Mouse (Mus musculus) limb, embryonic 13.5 days (tissue): ENCODE data around the gene Gm12845. TPM values are rescaled to one million over a fixed set of nuclear protein-coding genes. Genes with fewer than 3 reads are reported as not detected.

Experiments used
- ATAC-seq: fragments of 200-750 bp; cut with Nextera tagmentation; 2 replicates; pipeline ENCODE4 v1.8.0; 2017; ENCODE audit warnings: low read depth, moderate number of reproducible peaks, moderate TSS enrichment; ENCODE audit not compliant: low FRiP score
- H3K27ac ChIP-seq: fragments of 300-500 bp; sonication (generic); 2 replicates; pipeline ENCODE4 v1.5.1; 2015; ENCODE audit warnings: inconsistent platforms, mild to moderate bottlenecking, moderate library complexity
- H3K27me3 ChIP-seq: fragments of 300-500 bp; sonication (generic); 2 replicates; pipeline ENCODE4 v1.6.1; 2015; ENCODE audit warnings: mild to moderate bottlenecking, inconsistent platforms
- H3K36me3 ChIP-seq: fragments of 300-500 bp; sonication (generic); 2 replicates; pipeline ENCODE4 v1.6.1; 2015; ENCODE audit warnings: inconsistent platforms, mild to moderate bottlenecking, moderate library complexity
- H3K4me1 ChIP-seq: fragments of 300-500 bp; sonication (generic); 2 replicates; pipeline ENCODE4 v1.6.1; 2015; ENCODE audit warnings: inconsistent platforms
- H3K4me2 ChIP-seq: fragments of 300-500 bp; sonication (generic); replicated peaks from 2 replicates; pipeline ENCODE4 v1.6.1; 2015; ENCODE audit warnings: inconsistent platforms, mild to moderate bottlenecking, moderate library complexity
- H3K4me3 ChIP-seq: fragments of 300-500 bp; sonication (generic); 2 replicates; pipeline ENCODE4 v1.5.1; 2015; ENCODE audit warnings: moderate library complexity, mild to moderate bottlenecking, inconsistent platforms
- H3K9ac ChIP-seq: fragments of 300-500 bp; sonication (generic); 2 replicates; pipeline ENCODE4 v1.6.1; 2015; ENCODE audit warnings: mild to moderate bottlenecking, inconsistent platforms
- H3K9me3 ChIP-seq: fragments of 300-500 bp; sonication (generic); 2 replicates; pipeline ENCODE4 v1.6.1; 2016; ENCODE audit warnings: inconsistent platforms
- WGBS: fragments of 180-500 bp; shearing (Covaris S2); methylation state at CpG from one replicate; pipeline ENCODE4 v1.1.7; 2015; 5-methylcytosine and 5-hydroxymethylcytosine counted together
- polyA plus RNA-seq: library from polyadenylated mRNA; unstranded; fragments of >200 nt; fragmentation: Nextera tagmentation; extraction: Ambion mirVana; gene quantifications from 2 replicates; pipeline ENCODE4 v1.2.1, GENCODE M21; 2015

The Gm12845 gene
- not detected in 2 replicates for polyA plus RNA-seq

DNA sequence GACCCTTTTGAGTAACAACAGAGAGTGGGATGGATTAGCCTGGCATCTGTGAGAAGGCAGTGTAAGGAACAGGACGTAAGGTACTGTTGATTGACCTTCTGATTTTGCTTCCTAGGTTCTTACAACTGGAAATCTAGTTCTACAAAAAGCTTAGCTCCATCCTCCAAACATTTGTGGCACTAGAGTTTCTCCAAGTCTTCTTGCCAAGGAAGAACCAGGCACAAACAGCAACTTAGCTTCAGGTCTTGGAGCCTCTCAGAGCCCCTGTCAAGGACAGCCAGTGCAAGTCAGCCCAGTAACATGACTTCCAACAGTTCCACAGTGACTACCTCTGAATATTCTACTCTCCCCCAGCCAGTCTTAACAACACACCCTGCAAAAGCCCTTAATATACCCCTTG is at the start of gene Gm12845:
Gene Gm12845, plus strand, starts transcription at position 301 of the 400 bp plus-strand sequence.
- Histone ChIP-seq H3K9me3 (no peaks in the 10 kb centered on the region), H3K27me3 (no peaks in the 10 kb centered on the region), H3K4me2 (no peak within 1 kb of the TSS), H3K9ac (no peak within 1 kb of the TSS), H3K27ac (no peak within 1 kb of the TSS), H3K4me3 (no peak within 1 kb of the TSS), H3K4me1 (no peaks in the 10 kb centered on the region), H3K36me3 (no peaks in the 10 kb centered on the region)
- ATAC-seq = no peak
- 77% methylated on average over 1 of the region's 1 CpGs for WGBS

GRCm38 (mm10) chr4:117676903-117677302 is 47.3 kb upstream of the Gm12845 start:
- Histone ChIP-seq H3K9ac (no peak overlapping the region), H3K4me2 (no peak overlapping the region), H3K27ac (no peak overlapping the region), H3K4me1 (peaks cover 9% of the 10 kb centered on the region), H3K36me3 (peaks cover 86% of the 10 kb centered on the region), H3K4me3 (no peak overlapping the region), H3K9me3 (no peaks in the 10 kb centered on the region), H3K27me3 (no peaks in the 10 kb centered on the region)
- peak; percentile 18; the same call in 1 of the 2 replicates for ATAC-seq
- 20% methylated on average over 3 of the region's 3 CpGs for WGBS

DNA sequence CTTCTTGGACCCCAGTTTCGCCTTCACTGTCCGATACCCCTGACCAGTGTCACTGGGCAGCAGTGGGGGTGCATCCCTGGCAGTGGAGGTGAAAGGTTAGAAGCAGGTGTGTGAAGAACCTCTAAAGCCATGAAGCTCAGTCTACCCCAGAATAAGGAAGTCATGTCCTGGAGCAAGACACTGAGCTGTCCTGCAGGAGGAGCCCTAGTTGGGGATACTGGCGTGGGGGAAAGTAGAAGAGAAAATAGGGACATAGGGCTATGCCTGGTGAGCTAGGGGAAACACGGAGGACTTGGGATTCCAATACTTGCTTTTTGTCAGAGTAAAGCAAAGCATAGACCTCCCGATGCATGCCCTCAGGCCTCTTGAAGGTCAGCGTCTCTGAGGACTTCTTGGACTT is 43.2 kb upstream of the Gm12845 start:
- H3K4me3 ChIP-seq = peak overlapping the region; percentile 73
- 0 out of 2 replicates have a peak, but pooled peaks cover 4% of the 10 kb centered on the region for H3K27me3 ChIP-seq
- peaks cover 9% of the 10 kb centered on the region for H3K4me1 ChIP-seq
- ATAC-seq = no peak
- H3K9ac ChIP-seq = peak overlapping the region; percentile 81; the same call in 1 of the 2 replicates
- no peak overlapping the region for H3K27ac ChIP-seq
- no peaks in the 10 kb centered on the region for H3K9me3 ChIP-seq
- H3K4me2 ChIP-seq = peak overlapping the region; percentile 86
- WGBS = 84% methylated on average over 6 of the region's 6 CpGs
- peaks cover 47% of the 10 kb centered on the region for H3K36me3 ChIP-seq

DNA sequence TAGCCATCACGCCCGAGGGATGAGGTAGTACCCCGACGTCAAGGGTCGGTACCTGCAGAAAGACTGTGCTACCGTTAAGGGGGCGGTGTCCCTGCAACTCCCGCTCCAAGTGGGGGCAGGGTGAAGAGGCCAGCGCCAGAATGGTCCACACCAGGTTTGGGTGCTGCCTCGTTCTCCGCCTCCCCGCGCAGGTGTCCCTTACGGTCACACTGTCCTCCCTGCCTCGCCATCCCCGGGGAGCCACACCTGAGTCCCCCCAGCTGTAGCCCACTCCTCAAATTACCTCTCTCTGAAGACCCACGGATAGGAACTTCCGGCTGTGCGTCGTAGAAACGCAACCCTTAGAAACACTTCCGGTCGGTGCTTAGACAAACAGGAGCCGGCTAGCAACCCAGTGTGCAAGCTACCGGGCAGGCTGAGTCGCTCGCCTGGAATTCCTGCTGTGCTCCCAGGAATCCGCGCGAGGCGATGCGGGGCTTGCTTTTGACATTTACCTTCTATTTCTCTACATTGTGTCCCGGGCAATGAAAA is 42.2 kb upstream of the Gm12845 start, which contains the start of gene Dmap1:
Gene Dmap1, minus strand, starts transcription at position 343 of the 531 bp plus-strand sequence.
- H3K4me3 ChIP-seq = peak within 1 kb of the TSS; percentile 73
- ATAC-seq = peak; percentile 88
- H3K9me3 ChIP-seq = no peaks in the 10 kb centered on the region
- H3K4me2 ChIP-seq = peak within 1 kb of the TSS; percentile 86
- peaks cover 9% of the 10 kb centered on the region for H3K4me1 ChIP-seq
- H3K27me3 ChIP-seq = 0 out of 2 replicates have a peak, but pooled peaks cover 4% of the 10 kb centered on the region
- under 1% methylated on average over 33 of the region's 33 CpGs for WGBS
- H3K36me3 ChIP-seq = peaks cover 38% of the 10 kb centered on the region
- H3K9ac ChIP-seq = peak within 1 kb of the TSS; percentile 81
- no peak within 1 kb of the TSS for H3K27ac ChIP-seq

DNA sequence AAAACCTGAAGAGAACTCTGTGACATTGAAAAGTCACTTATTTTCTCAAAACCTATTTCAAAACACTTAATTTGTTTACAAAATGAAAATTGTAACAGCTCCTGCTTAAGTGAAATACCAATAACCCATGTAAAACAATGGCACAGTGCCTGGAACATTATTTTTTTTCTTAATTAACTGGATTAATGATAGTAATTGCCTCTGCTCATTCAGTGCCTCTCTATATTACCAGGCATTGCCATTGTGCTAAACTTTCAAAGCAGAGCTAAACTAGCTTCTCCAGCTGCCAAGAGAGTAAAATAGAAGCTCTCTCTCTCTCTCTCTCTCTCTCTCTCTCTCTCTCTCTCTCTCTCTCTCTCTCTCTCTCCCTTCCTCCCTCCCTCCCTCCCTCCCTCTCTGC is 41.7 kb upstream of the Gm12845 start:
- Histone ChIP-seq H3K27me3 (0 out of 2 replicates have a peak, but pooled peaks cover 4% of the 10 kb centered on the region), H3K4me1 (peaks cover 9% of the 10 kb centered on the region), H3K4me2 (peak overlapping the region; percentile 86), H3K9me3 (no peaks in the 10 kb centered on the region), H3K9ac (peak overlapping the region; percentile 35), H3K27ac (no peak overlapping the region), H3K36me3 (peaks cover 35% of the 10 kb centered on the region), H3K4me3 (peak overlapping the region; percentile 73)
- ATAC-seq = no peak

- Histone ChIP-seq H3K36me3 (peaks cover 27% of the 10 kb centered on the region), H3K27ac (no peak overlapping the region), H3K9me3 (no peaks in the 10 kb centered on the region), H3K4me3 (no peak overlapping the region), H3K4me2 (0 out of 2 replicates have a peak overlapping the region, but pooled peaks have one; percentile 86), H3K4me1 (peaks cover 9% of the 10 kb centered on the region), H3K9ac (no peak overlapping the region), H3K27me3 (0 out of 2 replicates have a peak, but pooled peaks cover 4% of the 10 kb centered on the region)
- no peak for ATAC-seq
- 83% methylated on average over 6 of the region's 6 CpGs for WGBS
These were observed 41.0 kb upstream of the Gm12845 start for GRCm38 (mm10) chr4:117683048-117683768.

- 87% methylated on average over 4 of the region's 4 CpGs for WGBS
- peaks cover 3% of the 10 kb centered on the region for H3K4me1 ChIP-seq
- H3K4me3 ChIP-seq = no peak overlapping the region
- H3K36me3 ChIP-seq = no peaks in the 10 kb centered on the region
- no peaks in the 10 kb centered on the region for H3K9me3 ChIP-seq
- H3K27me3 ChIP-seq = 0 out of 2 replicates have a peak, but pooled peaks cover 4% of the 10 kb centered on the region
- H3K4me2 ChIP-seq = no peak overlapping the region
- no peak overlapping the region for H3K9ac ChIP-seq
- no peak for ATAC-seq
- no peak overlapping the region for H3K27ac ChIP-seq
These were observed 37.9 kb upstream of the Gm12845 start for GRCm38 (mm10) chr4:117686354-117686753.

DNA sequence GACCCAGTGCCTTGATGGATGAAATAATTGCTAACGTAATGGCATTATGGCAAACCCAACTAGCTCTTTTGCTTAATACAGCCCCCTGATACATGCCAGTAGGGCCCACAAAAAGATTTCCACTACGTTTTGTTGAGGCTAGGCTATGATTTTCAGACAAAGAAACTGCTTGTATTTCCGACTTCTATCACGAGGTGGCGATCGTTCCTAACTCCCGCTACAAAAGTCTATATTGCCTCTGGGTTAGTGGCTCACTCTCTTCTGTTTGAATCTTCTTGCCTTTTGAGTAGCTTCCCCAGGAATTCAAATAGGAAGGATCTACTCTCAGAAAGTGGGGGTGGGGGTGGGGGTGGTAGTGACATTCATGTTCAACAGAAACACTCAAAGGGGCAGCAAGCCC is 18.9 kb upstream of the Gm12845 start:
- WGBS = 4% methylated on average over 7 of the region's 7 CpGs
- Histone ChIP-seq H3K9ac (no peak overlapping the region), H3K36me3 (no peaks in the 10 kb centered on the region), H3K27me3 (no peaks in the 10 kb centered on the region), H3K4me1 (no peaks in the 10 kb centered on the region), H3K4me3 (no peak overlapping the region), H3K4me2 (no peak overlapping the region), H3K27ac (no peak overlapping the region), H3K9me3 (no peaks in the 10 kb centered on the region)
- no peak for ATAC-seq

DNA sequence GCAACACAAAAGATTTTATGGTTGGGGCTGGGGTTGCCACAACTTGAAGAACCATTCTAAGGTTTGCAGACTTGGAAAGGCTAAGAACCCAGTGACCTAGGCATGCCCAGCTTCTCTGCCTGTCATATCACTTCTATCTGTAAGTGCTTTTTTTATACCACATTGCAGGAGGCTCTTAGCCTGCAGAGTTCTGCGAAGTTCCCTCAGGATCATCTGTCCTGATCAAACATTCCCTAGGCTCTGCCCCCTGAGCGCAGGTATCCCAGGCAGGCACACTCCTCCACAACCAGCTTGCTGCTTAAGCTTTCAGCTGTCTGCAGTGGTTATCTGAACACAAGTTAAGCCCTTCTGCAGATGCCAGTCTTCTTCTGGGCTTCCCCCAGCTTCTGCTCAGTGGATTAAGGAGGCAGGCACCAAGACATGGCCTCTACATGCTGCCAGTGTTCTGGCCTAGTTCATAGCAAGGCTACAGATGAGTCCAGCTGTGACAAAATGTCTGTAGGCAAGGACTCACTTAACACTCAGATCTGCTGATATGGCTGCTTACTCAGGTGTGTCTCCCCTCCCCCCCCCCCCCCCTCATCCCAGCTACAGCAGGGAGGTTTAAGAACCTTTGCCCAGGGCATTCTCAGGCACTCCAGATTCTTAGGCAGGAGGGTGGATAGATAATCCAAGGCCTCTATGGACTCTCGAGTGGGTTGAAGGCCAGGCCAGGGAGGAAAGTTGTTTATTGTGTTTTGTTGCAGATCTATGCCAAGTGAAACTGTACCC is 15.2 kb upstream of the Gm12845 start:
- ATAC-seq = no peak
- Histone ChIP-seq H3K4me1 (no peaks in the 10 kb centered on the region), H3K4me3 (no peak overlapping the region), H3K36me3 (no peaks in the 10 kb centered on the region), H3K4me2 (no peak overlapping the region), H3K27me3 (0 out of 2 replicates have a peak, but pooled peaks cover 3% of the 10 kb centered on the region), H3K27ac (no peak overlapping the region), H3K9ac (no peak overlapping the region), H3K9me3 (no peaks in the 10 kb centered on the region)
- 88% methylated on average over 3 of the region's 3 CpGs for WGBS

DNA sequence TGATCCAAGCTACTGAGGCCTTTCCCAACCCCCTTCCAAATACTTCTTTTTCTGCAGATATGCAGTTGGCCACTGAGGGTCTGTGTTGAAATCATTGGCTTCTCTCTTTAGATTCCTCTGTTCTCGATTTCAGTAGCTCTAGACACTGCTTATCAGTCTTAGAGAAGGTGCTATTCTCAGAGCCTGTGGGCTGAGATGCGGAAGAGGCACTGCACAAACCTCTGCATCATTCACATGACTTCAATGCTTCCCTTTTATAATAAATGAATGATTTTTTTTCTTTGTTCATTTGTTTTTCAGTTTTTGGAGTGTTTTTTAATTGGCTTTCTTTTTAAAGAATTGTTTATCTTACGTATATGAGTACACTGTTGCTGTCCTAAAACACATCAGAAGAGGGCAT is 11.9 kb upstream of the Gm12845 start:
- H3K4me1 ChIP-seq = no peaks in the 10 kb centered on the region
- no peaks in the 10 kb centered on the region for H3K36me3 ChIP-seq
- no peaks in the 10 kb centered on the region for H3K9me3 ChIP-seq
- 86% methylated on average over 3 of the region's 3 CpGs for WGBS
- no peak overlapping the region for H3K27ac ChIP-seq
- H3K27me3 ChIP-seq = 0 out of 2 replicates have a peak, but pooled peaks cover 3% of the 10 kb centered on the region
- no peak overlapping the region for H3K4me3 ChIP-seq
- no peak for ATAC-seq
- H3K4me2 ChIP-seq = no peak overlapping the region
- H3K9ac ChIP-seq = no peak overlapping the region

DNA sequence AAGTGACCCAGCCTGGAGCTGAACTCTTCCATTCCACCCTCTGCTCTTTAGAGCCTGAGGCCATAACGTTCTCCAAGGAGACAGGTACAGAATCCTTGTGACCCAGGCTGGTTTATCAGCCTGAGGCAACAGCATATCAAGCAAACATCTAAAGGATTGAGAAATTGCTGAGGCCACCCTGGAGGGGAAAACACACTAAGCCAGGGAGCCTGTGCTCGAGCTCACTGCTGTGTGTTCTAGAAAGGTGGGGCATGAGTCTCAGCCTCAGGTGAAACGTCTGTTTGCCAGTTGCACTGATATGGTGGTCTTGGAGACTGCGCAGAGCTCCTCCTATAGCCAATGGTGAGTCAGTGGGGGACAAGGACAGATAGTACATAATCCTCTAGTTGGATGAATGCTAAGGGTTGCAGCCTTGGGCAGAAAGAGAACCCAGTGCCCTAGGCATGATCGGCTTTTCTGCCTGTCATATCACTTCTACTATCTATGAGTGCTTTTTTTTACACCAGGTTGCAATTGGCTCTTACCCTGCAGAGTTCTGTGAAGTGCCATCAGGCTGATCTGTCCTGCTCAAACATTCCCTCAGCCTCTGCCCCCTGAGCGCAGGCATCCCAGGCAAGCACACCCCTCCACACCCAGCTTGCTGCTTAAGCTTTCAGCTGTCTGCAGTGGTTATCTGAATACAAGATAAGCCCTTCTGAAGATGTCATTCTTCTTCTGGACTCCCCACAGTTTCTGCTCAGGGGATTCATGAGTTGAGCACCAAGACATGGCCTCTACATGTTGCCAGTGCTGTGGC is 10.7 kb upstream of the Gm12845 start:
- Histone ChIP-seq H3K9me3 (no peaks in the 10 kb centered on the region), H3K4me3 (no peak overlapping the region), H3K4me2 (no peak overlapping the region), H3K9ac (no peak overlapping the region), H3K27ac (no peak overlapping the region), H3K27me3 (0 out of 2 replicates have a peak, but pooled peaks cover 3% of the 10 kb centered on the region), H3K4me1 (no peaks in the 10 kb centered on the region), H3K36me3 (no peaks in the 10 kb centered on the region)
- WGBS = 78% methylated on average over 6 of the region's 6 CpGs
- no peak for ATAC-seq
